Mouse (Mus musculus) midbrain, embryonic 10.5 days (tissue): Measurements from ENCODE around the gene Rasal2. TPM values are rescaled to one million over a fixed set of nuclear protein-coding genes. Genes with fewer than 3 reads are reported as not detected.

Source experiments
- DNase-seq: peaks from one replicate; pipeline ENCODE4 v3.0.0-alpha.2; 2017; ENCODE audit warnings: low spot score
- H3K27ac ChIP-seq: fragments of 300-500 bp; sonication (generic); replicated peaks from 2 replicates; pipeline ENCODE4 v1.5.1; 2016; ENCODE audit warnings: mild to moderate bottlenecking
- H3K27me3 ChIP-seq: fragments of 300-500 bp; sonication (generic); 2 replicates; pipeline ENCODE4 v1.6.1; 2016; ENCODE audit warnings: low read depth, mild to moderate bottlenecking; ENCODE audit not compliant: poor library complexity, severe bottlenecking
- H3K36me3 ChIP-seq: fragments of 300-500 bp; sonication (generic); 2 replicates; pipeline ENCODE4 v1.6.1; 2016; ENCODE audit warnings: mild to moderate bottlenecking, moderate library complexity
- H3K4me1 ChIP-seq: fragments of 300-500 bp; sonication (generic); 2 replicates; pipeline ENCODE4 v1.6.1; 2016
- H3K4me3 ChIP-seq: fragments of 300-500 bp; sonication (generic); 2 replicates; pipeline ENCODE4 v1.5.1; 2016; ENCODE audit warnings: mild to moderate bottlenecking, moderate library complexity
- H3K9me3 ChIP-seq: fragments of 300-500 bp; sonication (generic); replicated peaks from 2 replicates; pipeline ENCODE4 v1.6.1; 2016; ENCODE audit warnings: mild to moderate bottlenecking
- WGBS: fragments of 180-500 bp; shearing (Covaris S2); methylation state at CpG from one replicate; pipeline ENCODE4 v1.1.7; 2016; 5-methylcytosine and 5-hydroxymethylcytosine counted together
- polyA plus RNA-seq: library from polyadenylated mRNA; unstranded; fragments of >200 nt; fragmentation: Nextera tagmentation; extraction: Ambion mirVana; gene quantifications from 2 replicates; pipeline ENCODE4 v1.2.1, GENCODE M21; 2016

Rasal2 gene
- polyA plus RNA-seq, 1 experiment from 2014 or later = 8.8 TPM

DNA sequence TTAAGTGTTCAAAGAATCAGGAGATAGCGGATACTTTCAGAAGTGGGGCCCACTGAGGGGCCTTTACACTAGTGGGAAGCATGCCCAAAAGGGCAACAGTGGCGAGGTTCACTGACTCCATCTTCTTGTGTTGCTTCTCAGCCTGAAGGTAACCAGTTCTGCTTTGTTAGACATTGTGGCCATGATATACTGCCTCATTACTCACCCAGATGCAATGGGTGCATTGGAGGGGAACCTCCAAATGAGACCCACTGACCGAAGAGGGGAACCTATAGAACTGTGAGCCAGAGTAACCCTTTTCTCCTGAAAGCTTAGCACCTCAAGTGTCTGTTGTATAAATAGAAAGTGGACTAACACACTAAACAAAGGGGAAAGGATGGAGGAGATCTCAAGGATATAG is 116.5 kb downstream of the Rasal2 start:
- no peaks in the 10 kb centered on the region for H3K27me3 ChIP-seq
- no peak overlapping the region for H3K27ac ChIP-seq
- no peaks in the 10 kb centered on the region for H3K9me3 ChIP-seq
- H3K4me1 ChIP-seq = peaks cover 2% of the 10 kb centered on the region; the same call in 1 of the 2 replicates
- 90% methylated on average over 3 of the region's 3 CpGs for WGBS
- H3K4me3 ChIP-seq = no peak overlapping the region
- peaks cover 18% of the 10 kb centered on the region for H3K36me3 ChIP-seq
- no peak for DNase-seq

DNA sequence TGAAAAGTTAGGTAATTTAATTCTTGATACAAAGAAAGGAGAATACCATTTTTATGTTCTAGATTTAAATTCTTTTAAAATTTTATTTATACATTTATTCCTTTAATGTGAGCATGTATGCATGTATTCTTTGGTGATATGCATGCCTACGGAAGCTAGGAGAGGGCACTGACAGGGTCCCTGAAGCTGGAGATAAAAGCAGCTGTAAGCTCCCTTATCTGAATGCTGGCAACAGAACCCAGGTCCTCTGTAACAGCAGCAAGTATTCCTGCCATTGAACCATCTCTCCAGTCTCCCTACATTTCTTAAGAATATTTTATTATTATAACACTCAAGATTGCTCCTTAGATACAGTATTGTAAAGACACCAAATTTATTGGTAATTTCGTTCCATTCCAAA is 122.2 kb downstream of the Rasal2 start:
- Histone ChIP-seq H3K27me3 (no peaks in the 10 kb centered on the region), H3K4me3 (no peak overlapping the region), H3K4me1 (peaks cover 6% of the 10 kb centered on the region), H3K9me3 (no peaks in the 10 kb centered on the region), H3K36me3 (0 out of 2 replicates have a peak, but pooled peaks cover 3% of the 10 kb centered on the region), H3K27ac (no peak overlapping the region)
- 83% methylated on average over 2 of the region's 2 CpGs for WGBS
- DNase-seq = no peak

DNA sequence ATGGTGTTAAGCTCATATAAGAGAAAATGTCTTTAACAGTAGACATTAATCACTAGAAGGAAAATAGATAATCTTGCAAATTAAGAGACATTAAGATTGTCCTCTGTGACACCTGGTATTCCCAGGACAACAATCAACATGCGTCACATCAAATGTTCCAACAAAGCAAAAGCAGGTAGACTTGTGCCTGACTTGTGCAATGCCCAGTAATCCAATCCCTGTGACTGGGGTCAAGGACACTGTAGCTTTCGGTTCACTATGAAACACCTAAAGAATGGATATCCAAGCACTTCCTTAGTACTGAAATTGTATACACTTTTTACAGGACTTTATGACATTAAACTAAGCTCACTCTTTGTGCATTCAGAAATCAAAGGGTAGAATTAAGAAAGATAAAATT is 123.1 kb downstream of the Rasal2 start:
- no peak overlapping the region for H3K27ac ChIP-seq
- peaks cover 11% of the 10 kb centered on the region for H3K4me1 ChIP-seq
- H3K4me3 ChIP-seq = no peak overlapping the region
- H3K36me3 ChIP-seq = no peaks in the 10 kb centered on the region
- no peaks in the 10 kb centered on the region for H3K9me3 ChIP-seq
- DNase-seq = no peak
- WGBS = 90% methylated on average over 2 of the region's 2 CpGs
- no peaks in the 10 kb centered on the region for H3K27me3 ChIP-seq

DNA sequence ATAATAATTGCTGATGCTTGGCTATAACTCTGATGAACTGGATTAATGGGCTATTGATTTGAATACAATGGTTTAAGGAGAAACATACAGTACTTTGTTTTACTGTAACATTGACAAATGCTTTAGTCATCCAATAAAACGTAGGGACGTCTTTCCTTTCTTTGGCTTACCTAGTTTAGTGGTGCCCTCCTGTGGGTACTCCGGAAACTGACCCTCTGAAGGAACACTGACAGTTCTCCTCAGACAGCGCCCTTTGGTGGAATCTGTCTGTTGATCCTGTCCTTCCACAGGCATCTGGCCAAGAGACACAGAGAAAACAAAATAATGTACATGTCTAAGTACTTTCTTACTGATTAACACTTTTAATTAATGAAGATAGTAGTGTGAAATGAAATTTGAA is 125.8 kb downstream of the Rasal2 start:
- no peaks in the 10 kb centered on the region for H3K36me3 ChIP-seq
- H3K4me1 ChIP-seq = peaks cover 12% of the 10 kb centered on the region
- H3K27me3 ChIP-seq = no peaks in the 10 kb centered on the region
- H3K9me3 ChIP-seq = no peaks in the 10 kb centered on the region
- H3K4me3 ChIP-seq = no peak overlapping the region
- 24% methylated on average over 4 of the region's 4 CpGs for WGBS
- no peak overlapping the region for H3K27ac ChIP-seq
- peak; percentile 41 for DNase-seq

DNA sequence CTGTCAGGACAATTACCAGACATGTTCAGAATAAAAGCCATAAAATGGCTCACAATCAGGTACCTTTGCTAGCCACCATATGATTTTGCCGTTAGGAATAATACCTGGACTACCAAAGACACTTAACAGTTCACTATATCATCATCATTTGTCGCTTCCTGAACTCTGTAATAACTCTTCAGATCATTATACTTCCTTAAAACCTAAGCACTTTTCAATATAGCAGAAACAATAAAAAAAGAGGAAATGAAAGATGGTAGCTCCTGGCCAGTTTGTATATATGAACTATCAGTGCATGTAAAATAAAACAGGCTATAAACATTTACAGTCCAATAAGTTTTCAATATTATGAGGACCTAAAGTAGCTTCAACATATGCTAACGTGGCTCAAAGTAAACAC is 127.0 kb downstream of the Rasal2 start:
- Histone ChIP-seq H3K27ac (no peak overlapping the region), H3K4me1 (peaks cover 12% of the 10 kb centered on the region), H3K36me3 (no peaks in the 10 kb centered on the region), H3K27me3 (no peaks in the 10 kb centered on the region), H3K4me3 (no peak overlapping the region), H3K9me3 (no peaks in the 10 kb centered on the region)
- WGBS = 91% methylated on average over 3 of the region's 3 CpGs
- no peak for DNase-seq

DNA sequence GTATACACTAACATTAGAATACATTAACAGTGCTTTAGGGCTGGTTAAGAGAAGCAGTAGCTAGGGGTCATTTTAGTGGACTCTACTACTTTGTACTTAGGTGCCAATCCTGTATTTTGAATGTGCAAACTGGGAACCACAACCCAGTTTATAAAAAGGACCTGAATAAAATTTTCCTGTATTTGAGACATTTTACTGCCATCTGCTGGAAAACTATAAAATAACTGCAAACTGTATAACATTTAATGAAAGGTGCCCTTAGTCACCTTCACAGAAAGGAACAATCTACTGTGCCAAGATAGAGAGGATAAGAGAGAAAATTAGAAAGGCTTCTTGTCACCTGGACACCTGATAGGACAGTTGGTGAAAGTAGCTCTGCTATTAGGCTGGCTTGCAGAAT is 131.6 kb downstream of the Rasal2 start:
- DNase-seq = no peak

DNA sequence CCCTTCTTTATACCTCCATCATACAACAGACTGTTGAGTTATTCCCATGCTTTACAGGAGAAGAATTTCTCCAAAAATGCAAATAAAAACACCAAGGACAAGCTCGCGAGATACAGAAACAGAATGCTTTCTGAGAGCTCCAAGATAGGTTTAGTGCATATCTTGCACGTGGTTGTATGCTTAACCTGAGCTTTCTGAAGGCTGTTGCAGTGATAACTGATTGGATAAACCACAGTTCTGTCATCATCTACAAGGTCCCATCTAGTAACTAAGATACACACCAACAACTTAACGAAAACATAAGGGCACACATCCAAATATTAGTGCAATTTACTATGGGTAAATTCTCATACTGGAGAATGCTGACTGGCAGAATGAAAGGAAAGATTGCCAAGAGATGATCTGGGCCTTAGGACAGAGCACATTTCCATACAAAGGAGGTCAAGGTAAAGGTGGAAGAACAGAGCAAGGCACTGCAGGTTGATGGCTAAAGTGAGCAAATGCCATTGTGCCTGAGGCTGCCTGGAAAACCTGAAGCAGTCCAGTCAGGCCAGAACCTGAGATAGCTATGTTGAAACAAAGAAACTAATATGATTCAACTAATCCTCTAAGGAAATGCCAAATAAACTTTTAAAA is 136.6 kb downstream of the Rasal2 start:
- Histone ChIP-seq H3K27ac (no peak overlapping the region), H3K36me3 (no peaks in the 10 kb centered on the region), H3K27me3 (no peaks in the 10 kb centered on the region), H3K4me3 (no peak overlapping the region), H3K4me1 (no peaks in the 10 kb centered on the region), H3K9me3 (no peaks in the 10 kb centered on the region)
- 85% methylated on average over 4 of the region's 4 CpGs for WGBS
- DNase-seq = no peak

More for the DNA sequence above, 131.6 kb downstream of the Rasal2 start:
- Histone ChIP-seq H3K4me1 (peaks cover 12% of the 10 kb centered on the region), H3K4me3 (no peak overlapping the region), H3K36me3 (no peaks in the 10 kb centered on the region), H3K27me3 (no peaks in the 10 kb centered on the region), H3K9me3 (no peaks in the 10 kb centered on the region), H3K27ac (no peak overlapping the region)

DNA sequence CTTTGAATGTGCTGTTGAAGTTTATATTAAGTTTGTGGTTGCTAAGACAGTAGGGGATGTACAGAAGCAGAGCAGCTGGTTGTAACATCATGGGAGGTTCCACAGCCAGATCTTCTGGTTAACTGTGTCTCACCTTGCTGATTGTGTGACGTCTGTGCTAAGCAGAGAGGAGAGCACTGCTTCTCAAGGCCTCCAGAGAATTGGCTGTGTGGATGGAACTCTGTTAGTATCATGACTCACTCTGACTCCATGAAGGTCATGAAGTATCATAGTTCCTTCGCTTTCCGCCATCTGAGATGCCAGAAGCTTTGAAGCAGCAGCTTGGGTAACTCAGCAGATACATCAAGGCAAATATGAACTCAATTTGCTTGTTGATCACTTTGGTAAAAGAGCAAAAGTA is 144.5 kb downstream of the Rasal2 start:
- Histone ChIP-seq H3K27me3 (no peaks in the 10 kb centered on the region), H3K4me1 (no peaks in the 10 kb centered on the region), H3K9me3 (0 out of 2 replicates have a peak, but pooled peaks cover 8% of the 10 kb centered on the region), H3K36me3 (0 out of 2 replicates have a peak, but pooled peaks cover 3% of the 10 kb centered on the region), H3K27ac (no peak overlapping the region), H3K4me3 (no peak overlapping the region)
- DNase-seq = no peak
- WGBS = 87% methylated on average over 3 of the region's 3 CpGs

DNA sequence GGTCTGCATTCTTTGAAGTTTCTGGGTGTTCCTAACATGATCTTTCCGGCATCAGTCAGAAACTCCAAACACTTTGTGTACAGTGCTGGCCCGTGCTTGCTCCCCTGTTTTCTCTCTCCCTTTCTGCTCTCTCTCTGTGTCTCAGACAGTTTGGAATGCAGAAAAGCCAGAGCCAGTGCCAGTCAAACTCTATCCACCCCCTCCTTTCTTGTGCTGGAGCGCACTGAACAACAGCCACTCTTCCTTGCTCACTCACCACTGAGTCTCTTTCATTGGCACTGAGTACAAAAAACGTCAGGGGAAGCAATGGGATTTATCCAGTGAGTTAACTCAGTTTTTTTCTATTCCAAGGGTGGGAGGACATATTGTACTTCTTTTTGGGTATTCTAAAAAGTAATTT is 155.8 kb downstream of the Rasal2 start:
- no peaks in the 10 kb centered on the region for H3K9me3 ChIP-seq
- 15% methylated on average over 4 of the region's 4 CpGs for WGBS

DNA sequence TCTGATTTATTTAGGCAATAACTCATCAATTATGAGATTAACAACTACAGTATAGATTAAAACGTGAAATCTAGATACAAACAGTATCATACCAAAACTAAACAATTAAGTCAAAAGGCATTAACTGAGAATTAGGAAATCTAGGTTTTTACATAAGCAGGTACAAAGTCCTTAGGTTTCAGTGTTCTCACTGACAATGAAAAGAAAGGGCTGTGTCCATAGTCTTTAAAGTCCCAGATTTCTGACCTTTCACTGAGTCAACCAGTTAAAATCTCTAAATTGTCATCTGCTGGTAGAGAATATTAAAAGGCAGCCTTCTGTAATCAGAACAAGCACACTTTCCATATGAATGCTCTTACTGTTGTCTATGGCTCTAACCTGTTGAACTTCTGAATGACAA is 156.6 kb downstream of the Rasal2 start:
- no peak overlapping the region for H3K4me3 ChIP-seq
- no peak for DNase-seq
- no peaks in the 10 kb centered on the region for H3K9me3 ChIP-seq
- H3K36me3 ChIP-seq = no peaks in the 10 kb centered on the region
- peaks cover 18% of the 10 kb centered on the region for H3K4me1 ChIP-seq
- WGBS = 94% methylated on average over 1 of the region's 1 CpGs
- H3K27ac ChIP-seq = no peak overlapping the region
- no peaks in the 10 kb centered on the region for H3K27me3 ChIP-seq

More for the DNA sequence above, 155.8 kb downstream of the Rasal2 start:
- H3K36me3 ChIP-seq = no peaks in the 10 kb centered on the region
- H3K27me3 ChIP-seq = no peaks in the 10 kb centered on the region
- DNase-seq = peak; percentile 36
- H3K27ac ChIP-seq = 0 out of 2 replicates have a peak overlapping the region, but pooled peaks have one; percentile 49
- H3K4me1 ChIP-seq = peaks cover 18% of the 10 kb centered on the region
- H3K4me3 ChIP-seq = no peak overlapping the region; the same call in 1 of the 2 replicates

DNA sequence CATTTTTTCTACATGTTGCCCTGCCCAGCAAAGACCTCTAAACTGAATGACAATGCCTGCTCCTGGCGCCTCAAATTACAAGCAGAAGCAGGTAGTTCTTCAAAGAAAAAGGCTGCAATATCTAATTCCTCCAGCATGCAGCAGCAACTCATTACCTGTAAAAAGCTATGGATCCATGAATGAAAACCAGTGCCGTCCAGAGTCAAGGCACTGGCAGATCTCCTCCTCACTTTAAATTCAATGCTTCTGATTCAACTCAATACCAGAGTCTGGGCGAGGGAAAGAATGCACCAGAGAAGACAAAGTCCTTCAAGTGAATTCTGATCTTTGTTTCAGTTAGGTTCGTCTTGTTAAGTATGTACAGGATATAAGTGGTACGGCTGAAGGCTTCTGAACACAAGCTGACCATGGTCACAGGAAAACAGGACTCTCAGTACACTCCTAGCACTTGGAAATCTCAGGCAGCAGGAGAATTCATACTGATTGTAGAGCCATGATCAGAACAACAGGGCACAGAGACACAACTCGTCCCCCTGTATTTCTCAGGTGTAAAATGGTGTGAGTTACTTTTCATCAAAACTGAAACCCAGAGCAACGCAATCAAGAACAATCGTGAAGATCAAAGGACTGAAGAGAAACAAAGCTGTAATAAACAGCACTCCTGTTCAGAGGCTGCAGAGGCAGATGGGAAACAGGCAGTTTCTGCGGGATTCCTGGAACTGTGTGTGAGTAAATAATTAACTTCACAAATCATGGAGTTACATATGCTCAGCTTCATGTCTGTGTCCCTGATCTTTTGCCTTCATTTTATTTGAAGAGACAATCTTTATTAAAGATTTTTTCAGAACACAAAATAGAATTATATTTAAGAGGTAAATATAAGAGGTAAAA is 158.6 kb downstream of the Rasal2 start:
- H3K36me3 ChIP-seq = no peaks in the 10 kb centered on the region
- no peak overlapping the region for H3K27ac ChIP-seq
- H3K9me3 ChIP-seq = no peaks in the 10 kb centered on the region
- H3K27me3 ChIP-seq = no peaks in the 10 kb centered on the region
- peaks cover 18% of the 10 kb centered on the region for H3K4me1 ChIP-seq
- WGBS = 84% methylated on average over 9 of the region's 9 CpGs
- no peak overlapping the region for H3K4me3 ChIP-seq
- no peak for DNase-seq

DNA sequence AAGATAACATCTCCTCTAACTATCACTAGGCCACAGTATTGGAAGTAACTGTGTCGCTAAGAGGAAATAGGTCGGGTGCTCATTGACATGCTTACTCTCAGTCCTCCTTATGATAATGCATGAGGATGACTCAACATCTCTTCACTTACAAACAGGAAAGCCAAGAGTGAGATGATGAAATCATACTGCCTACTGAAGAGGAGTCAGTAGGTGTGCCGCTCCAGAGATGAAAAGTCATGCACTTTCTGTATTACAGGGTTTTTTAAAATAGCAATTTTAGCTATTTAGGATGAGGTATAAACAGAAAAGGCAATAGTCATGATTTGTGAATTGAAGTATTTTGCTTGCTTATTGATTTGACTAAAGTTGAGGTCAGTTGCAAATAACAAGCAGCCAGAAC is 164.3 kb downstream of the Rasal2 start:
- Histone ChIP-seq H3K27me3 (no peaks in the 10 kb centered on the region), H3K27ac (no peak overlapping the region), H3K36me3 (no peaks in the 10 kb centered on the region), H3K9me3 (no peaks in the 10 kb centered on the region), H3K4me1 (peaks cover 18% of the 10 kb centered on the region), H3K4me3 (no peak overlapping the region)
- no peak for DNase-seq
- 88% methylated on average over 3 of the region's 3 CpGs for WGBS

DNA sequence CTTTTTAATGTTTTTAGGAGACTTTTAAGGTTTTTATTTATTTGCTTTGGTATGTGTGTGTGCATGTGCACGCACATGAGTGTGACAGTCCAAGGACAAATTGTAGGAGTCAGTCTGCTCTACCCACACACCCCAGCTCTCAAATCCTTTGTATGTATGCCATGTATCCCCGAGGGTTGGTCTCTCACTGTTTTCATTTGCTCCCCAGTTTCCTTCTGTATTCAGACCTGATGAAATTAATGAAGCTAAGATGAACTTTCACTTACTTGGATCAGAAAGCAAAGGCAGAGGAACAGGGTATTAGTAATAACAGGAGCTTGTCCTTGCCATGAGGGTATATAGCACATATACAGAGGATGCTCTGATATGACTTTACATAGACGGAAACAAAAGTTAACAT is 165.1 kb downstream of the Rasal2 start:
- Histone ChIP-seq H3K36me3 (no peaks in the 10 kb centered on the region), H3K4me3 (no peak overlapping the region), H3K4me1 (peaks cover 20% of the 10 kb centered on the region), H3K27ac (no peak overlapping the region), H3K27me3 (no peaks in the 10 kb centered on the region), H3K9me3 (no peaks in the 10 kb centered on the region)
- WGBS = 85% methylated on average over 3 of the region's 3 CpGs
- no peak for DNase-seq
